Mouse (Mus musculus) limb, embryonic 11.5 days (tissue): ENCODE data around the gene Jak2. TPM values are rescaled to one million over a fixed set of nuclear protein-coding genes. Genes with fewer than 3 reads are reported as not detected.

Experiments
- ATAC-seq: fragments of 200-750 bp; cut with Nextera tagmentation; 2 replicates; pipeline ENCODE4 v1.8.0; 2017; ENCODE audit warnings: low read depth; ENCODE audit not compliant: insufficient number of reproducible peaks, low FRiP score, low TSS enrichment
- DNase-seq: peaks from one replicate; pipeline ENCODE4 v3.0.0-alpha.2; 2015; ENCODE audit warnings: low spot score
- H3K27ac ChIP-seq: fragments of 300-500 bp; sonication (generic); replicated peaks from 2 replicates; pipeline ENCODE4 v1.5.1; 2014; ENCODE audit warnings: low read depth, mild to moderate bottlenecking, low read length
- H3K27me3 ChIP-seq: fragments of 300-500 bp; sonication (generic); 2 replicates; pipeline ENCODE4 v1.6.1; 2014; ENCODE audit warnings: mild to moderate bottlenecking, low read length, mixed read lengths; ENCODE audit not compliant: control insufficient read depth, insufficient read depth
- H3K36me3 ChIP-seq: fragments of 300-500 bp; sonication (generic); 2 replicates; pipeline ENCODE4 v1.6.1; 2014; ENCODE audit warnings: mild to moderate bottlenecking, low read length, moderate library complexity, mixed read lengths; ENCODE audit not compliant: control insufficient read depth, insufficient read depth
- H3K4me1 ChIP-seq: fragments of 300-500 bp; sonication (generic); 2 replicates; pipeline ENCODE4 v1.6.1; 2014; ENCODE audit warnings: low read length, mixed read lengths; ENCODE audit not compliant: control insufficient read depth, insufficient read depth
- H3K4me2 ChIP-seq: fragments of 300-500 bp; sonication (generic); 2 replicates; pipeline ENCODE4 v1.6.1; 2014; ENCODE audit warnings: low read depth, mild to moderate bottlenecking, moderate library complexity; ENCODE audit not compliant: severe bottlenecking
- H3K4me3 ChIP-seq: fragments of 300-500 bp; sonication (generic); 2 replicates; pipeline ENCODE4 v1.5.1; 2014; ENCODE audit warnings: low read depth, low read length
- H3K9ac ChIP-seq: fragments of 300-500 bp; sonication (generic); 2 replicates; pipeline ENCODE4 v1.6.1; 2014; ENCODE audit warnings: mild to moderate bottlenecking, low read length
- H3K9me3 ChIP-seq: fragments of 300-500 bp; sonication (generic); 2 replicates; pipeline ENCODE4 v1.6.1; 2016; ENCODE audit warnings: low read length; ENCODE audit not compliant: control insufficient read depth
- WGBS: fragments of 180-500 bp; shearing (Covaris S2); extraction: QIAGEN DNeasy Blood & Tissue Kit; methylation state at CpG from one replicate; pipeline ENCODE4 v1.1.7; 2014; 5-methylcytosine and 5-hydroxymethylcytosine counted together
- polyA plus RNA-seq: library from polyadenylated mRNA; unstranded; fragments of >200 nt; fragmentation: Nextera tagmentation; extraction: Ambion mirVana; gene quantifications from 2 replicates; pipeline ENCODE4 v1.2.1, GENCODE M21; 2014

Gene Jak2
- polyA plus RNA-seq, 1 experiment from 2014 or later = 11.4 TPM

DNA sequence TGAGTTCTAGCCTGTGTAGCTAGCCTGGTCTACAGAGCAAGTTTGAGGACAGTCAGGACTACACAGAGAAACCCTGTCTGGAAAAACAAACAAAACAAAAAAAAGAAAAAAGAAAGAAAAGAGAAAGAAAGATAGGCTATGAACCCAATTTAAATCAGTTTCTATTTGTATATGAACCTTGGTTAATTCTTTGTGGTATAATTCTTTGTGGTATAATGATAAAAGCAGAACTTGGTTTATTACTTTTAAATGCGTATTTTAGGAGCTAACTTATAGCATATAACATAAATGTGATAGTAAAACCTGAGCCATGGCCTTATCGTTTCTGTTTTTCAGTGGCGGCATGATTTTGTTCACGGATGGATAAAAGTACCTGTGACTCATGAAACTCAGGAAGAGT, 24.8 kb downstream of the Jak2 start:
- Histone ChIP-seq H3K9me3 (no peaks in the 10 kb centered on the region), H3K27ac (no peak overlapping the region), H3K36me3 (peaks cover 3% of the 10 kb centered on the region; the same call in 1 of the 2 replicates), H3K4me2 (no peak overlapping the region), H3K9ac (no peak overlapping the region), H3K4me3 (no peak overlapping the region), H3K27me3 (no peaks in the 10 kb centered on the region), H3K4me1 (no peaks in the 10 kb centered on the region)
- ATAC-seq (no peak), DNase-seq (no peak)
- 94% methylated on average over 4 of the region's 4 CpGs for WGBS

DNA sequence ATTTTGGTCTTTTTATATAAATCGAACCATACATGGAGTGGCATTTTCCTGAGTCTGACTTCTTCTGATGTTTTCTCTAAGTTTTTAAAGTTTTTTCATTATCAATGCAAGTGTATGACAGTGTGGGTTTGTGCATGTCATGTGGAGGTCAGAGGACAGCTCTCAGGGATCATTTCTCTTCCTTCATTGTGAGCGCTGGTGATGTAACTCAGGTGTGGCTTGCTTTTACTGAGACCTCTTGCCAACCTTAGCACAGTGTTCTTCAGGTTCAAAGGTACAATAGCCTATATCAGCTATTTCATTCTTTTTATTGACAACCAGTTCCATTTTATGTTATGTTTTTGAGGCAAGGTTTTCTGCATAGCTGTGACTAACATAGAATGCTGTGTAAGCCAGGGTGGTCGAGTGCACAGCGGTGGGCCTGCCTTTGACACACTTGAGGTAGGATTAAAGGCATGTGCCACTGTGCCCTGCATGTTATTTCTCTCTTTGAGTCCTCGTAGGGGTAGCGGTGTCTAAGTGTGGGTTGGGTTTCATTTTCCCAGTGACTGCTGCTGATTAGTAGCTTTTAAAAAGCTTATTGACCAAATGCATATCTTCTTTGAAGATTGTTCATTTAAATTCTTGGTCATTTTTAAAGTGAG, 27.4 kb downstream of the Jak2 start:
- Histone ChIP-seq H3K4me3 (no peak overlapping the region), H3K9ac (no peak overlapping the region), H3K9me3 (no peaks in the 10 kb centered on the region), H3K27me3 (no peaks in the 10 kb centered on the region), H3K4me2 (no peak overlapping the region), H3K36me3 (peaks cover 3% of the 10 kb centered on the region; the same call in 1 of the 2 replicates), H3K4me1 (no peaks in the 10 kb centered on the region), H3K27ac (no peak overlapping the region)
- no peak for DNase-seq
- ATAC-seq = no peak
- WGBS = 85% methylated on average over 6 of the region's 6 CpGs

DNA sequence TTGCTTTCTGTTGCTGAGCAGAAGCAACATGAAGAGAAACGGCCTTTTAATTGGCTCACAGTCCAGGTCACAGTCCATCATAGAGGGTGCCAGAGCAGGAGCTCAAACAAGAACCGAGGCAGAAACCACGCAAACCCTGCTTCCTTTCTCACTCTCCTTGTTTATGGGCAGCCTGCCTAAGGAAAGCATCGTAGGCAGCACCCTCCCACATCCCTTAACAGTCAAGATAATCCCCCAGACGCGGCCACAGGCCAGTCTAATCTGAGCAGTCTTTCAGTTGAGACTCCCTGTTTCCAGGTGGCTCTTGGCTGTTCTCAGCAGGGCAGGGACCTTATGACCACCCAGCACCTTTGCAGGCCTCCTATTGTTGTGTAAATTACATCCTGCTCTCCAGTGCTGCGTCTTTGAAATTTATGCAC, 33.8 kb downstream of the Jak2 start:
- no peaks in the 10 kb centered on the region for H3K4me1 ChIP-seq
- no peak overlapping the region for H3K27ac ChIP-seq
- H3K4me2 ChIP-seq = no peak overlapping the region
- H3K9ac ChIP-seq = no peak overlapping the region
- peaks cover 2% of the 10 kb centered on the region; the same call in 1 of the 2 replicates for H3K36me3 ChIP-seq
- WGBS = 37% methylated on average over 7 of the region's 7 CpGs
- no peak for DNase-seq
- H3K27me3 ChIP-seq = no peaks in the 10 kb centered on the region
- no peaks in the 10 kb centered on the region for H3K9me3 ChIP-seq
- no peak overlapping the region for H3K4me3 ChIP-seq
- ATAC-seq = no peak

DNA sequence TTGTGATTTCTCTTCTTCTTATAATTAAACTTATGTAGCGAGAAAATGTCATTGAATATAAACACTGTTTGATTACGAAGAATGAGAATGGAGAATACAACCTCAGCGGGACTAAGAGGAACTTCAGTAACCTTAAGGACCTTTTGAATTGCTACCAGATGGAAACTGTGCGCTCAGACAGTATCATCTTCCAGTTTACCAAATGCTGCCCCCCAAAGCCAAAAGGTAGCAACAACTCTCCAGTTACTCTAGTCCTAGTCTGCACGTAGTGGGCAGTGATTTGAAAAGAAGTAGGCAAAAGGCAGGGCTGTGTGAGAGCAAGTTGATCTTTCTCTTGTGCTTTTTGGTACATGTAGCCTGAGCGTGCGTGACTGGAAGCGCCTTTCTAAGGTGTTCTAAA, 36.2 kb downstream of the Jak2 start:
- no peaks in the 10 kb centered on the region for H3K27me3 ChIP-seq
- DNase-seq (no peak), ATAC-seq (no peak)
- no peak overlapping the region for H3K27ac ChIP-seq
- peaks cover 9% of the 10 kb centered on the region; the same call in 1 of the 2 replicates for H3K36me3 ChIP-seq
- H3K4me2 ChIP-seq = no peak overlapping the region
- H3K9ac ChIP-seq = no peak overlapping the region
- WGBS = 59% methylated on average over 8 of the region's 8 CpGs
- H3K4me3 ChIP-seq = no peak overlapping the region
- H3K9me3 ChIP-seq = no peaks in the 10 kb centered on the region
- no peaks in the 10 kb centered on the region for H3K4me1 ChIP-seq

- H3K4me1 ChIP-seq = no peaks in the 10 kb centered on the region
- WGBS = 85% methylated on average over 14 of the region's 14 CpGs
- H3K4me2 ChIP-seq = no peak overlapping the region
- no peaks in the 10 kb centered on the region for H3K27me3 ChIP-seq
- peaks cover 9% of the 10 kb centered on the region; the same call in 1 of the 2 replicates for H3K36me3 ChIP-seq
- no peaks in the 10 kb centered on the region for H3K9me3 ChIP-seq
- H3K4me3 ChIP-seq = no peak overlapping the region
- ATAC-seq (no peak), DNase-seq (no peak)
- no peak overlapping the region for H3K27ac ChIP-seq
- no peak overlapping the region for H3K9ac ChIP-seq
Observed at GRCm38 (mm10) chr19:29291532-29291931, 39.9 kb downstream of the Jak2 start.

- 85% methylated on average over 4 of the region's 4 CpGs for WGBS
- Histone ChIP-seq H3K27ac (no peak overlapping the region), H3K4me2 (no peak overlapping the region), H3K36me3 (peaks cover 9% of the 10 kb centered on the region; the same call in 1 of the 2 replicates), H3K9ac (no peak overlapping the region), H3K4me1 (no peaks in the 10 kb centered on the region), H3K4me3 (no peak overlapping the region), H3K9me3 (no peaks in the 10 kb centered on the region), H3K27me3 (no peaks in the 10 kb centered on the region)
- DNase-seq = no peak
- ATAC-seq = no peak
Observed at GRCm38 (mm10) chr19:29292546-29292945, 40.9 kb downstream of the Jak2 start.

DNA sequence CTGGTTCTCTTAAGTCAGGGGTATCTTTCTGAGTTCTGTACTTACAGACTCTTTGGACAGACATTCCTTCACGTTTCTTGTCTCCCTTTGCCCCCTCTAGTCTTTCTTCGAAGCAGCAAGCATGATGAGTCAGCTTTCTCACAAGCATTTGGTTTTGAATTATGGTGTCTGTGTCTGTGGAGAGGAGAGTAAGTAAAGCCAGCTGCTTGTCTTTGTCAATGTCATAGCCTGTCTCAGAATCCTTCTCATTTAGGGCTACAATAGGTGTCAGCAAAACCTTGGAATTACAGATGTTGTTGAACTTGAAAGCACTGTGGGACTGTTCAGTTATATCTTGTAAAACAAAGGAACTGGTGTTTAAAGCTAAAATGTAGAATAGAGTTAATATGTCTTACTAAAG, 43.1 kb downstream of the Jak2 start:
- H3K4me3 ChIP-seq = no peak overlapping the region
- H3K36me3 ChIP-seq = peaks cover 9% of the 10 kb centered on the region; the same call in 1 of the 2 replicates
- no peak overlapping the region for H3K9ac ChIP-seq
- no peaks in the 10 kb centered on the region for H3K9me3 ChIP-seq
- no peaks in the 10 kb centered on the region for H3K4me1 ChIP-seq
- no peak for ATAC-seq
- H3K27me3 ChIP-seq = no peaks in the 10 kb centered on the region
- no peak overlapping the region for H3K27ac ChIP-seq
- DNase-seq = no peak
- 67% methylated on average over 2 of the region's 2 CpGs for WGBS
- no peak overlapping the region for H3K4me2 ChIP-seq

DNA sequence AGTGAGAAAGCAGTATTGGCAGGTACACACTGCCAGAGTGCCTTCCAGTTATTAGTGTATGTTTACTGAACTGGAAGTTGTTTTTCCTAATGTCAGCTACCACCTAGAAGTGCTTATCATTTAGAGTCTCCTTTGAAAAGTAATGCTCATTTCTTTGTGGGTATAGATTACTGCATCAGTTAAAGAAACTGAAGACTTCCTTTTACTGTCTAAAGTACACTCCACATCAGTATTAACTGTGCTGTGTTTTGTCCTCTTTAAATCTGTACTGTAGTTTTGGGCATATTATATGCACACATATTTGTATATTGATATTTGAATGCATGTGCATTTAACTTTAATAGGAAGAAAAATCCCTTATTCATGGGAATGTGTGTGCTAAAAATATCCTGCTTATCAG, 44.5 kb downstream of the Jak2 start:
- Histone ChIP-seq H3K4me2 (no peak overlapping the region), H3K36me3 (peaks cover 9% of the 10 kb centered on the region; the same call in 1 of the 2 replicates), H3K4me1 (no peaks in the 10 kb centered on the region), H3K9me3 (no peaks in the 10 kb centered on the region), H3K27me3 (no peaks in the 10 kb centered on the region), H3K9ac (no peak overlapping the region), H3K27ac (no peak overlapping the region), H3K4me3 (no peak overlapping the region)
- DNase-seq = no peak
- no peak for ATAC-seq

GRCm38 (mm10) chr19:29297366-29297765, 45.7 kb downstream of the Jak2 start:
- Histone ChIP-seq H3K36me3 (peaks cover 4% of the 10 kb centered on the region; the same call in 1 of the 2 replicates), H3K4me1 (no peaks in the 10 kb centered on the region), H3K4me3 (no peak overlapping the region), H3K4me2 (no peak overlapping the region), H3K9me3 (no peaks in the 10 kb centered on the region), H3K27ac (no peak overlapping the region), H3K27me3 (no peaks in the 10 kb centered on the region), H3K9ac (no peak overlapping the region)
- 89% methylated on average over 1 of the region's 1 CpGs for WGBS
- ATAC-seq (no peak), DNase-seq (no peak)
